Mouse (Mus musculus): ENCODE data around the gene Hist2h3c2.
"Not testable (repeated sequence)": the region's sequence is repeated elsewhere in the genome, so short reads cannot be mapped to it uniquely, and the experiment has no call there.

The Hist2h3c2 gene

GRCm38 (mm10) chr3:96235836-96236235 lies 3.1 kb downstream of the Hist2h3c2 start:
- no peak for DNase-seq (ENCODE audit: low spot score)

- DNase-seq (ENCODE audit: low spot score) = no peak
Measured at GRCm38 (mm10) chr3:96234914-96235313, 4.0 kb downstream of the Hist2h3c2 start.

- no peak for DNase-seq (ENCODE audit: low spot score)
Measured at GRCm38 (mm10) chr3:96231758-96232120, 7.2 kb downstream of the Hist2h3c2 start.

- DNase-seq (ENCODE audit: low spot score) = no peak
Measured at GRCm38 (mm10) chr3:96230910-96231757, 7.8 kb downstream of the Hist2h3c2 start.

- no peak for DNase-seq (ENCODE audit: low spot score)
Measured at GRCm38 (mm10) chr3:96230404-96230803, 8.5 kb downstream of the Hist2h3c2 start.

- DNase-seq (ENCODE audit: low spot score) = no peak
Measured at GRCm38 (mm10) chr3:96228828-96229227, 10.1 kb downstream of the Hist2h3c2 start.

- DNase-seq (ENCODE audit: low spot score) = no peak
Measured at GRCm38 (mm10) chr3:96226695-96227648, 12.0 kb downstream of the Hist2h3c2 start.

- DNase-seq (ENCODE audit: low spot score) = no peak
Measured at GRCm38 (mm10) chr3:96225421-96225820, 13.5 kb downstream of the Hist2h3c2 start.

GRCm38 (mm10) chr3:96222774-96223173 lies 16.2 kb downstream of the Hist2h3c2 start:
- DNase-seq (ENCODE audit: low spot score) = no peak

- no peak for DNase-seq (ENCODE audit: low spot score)
Measured at GRCm38 (mm10) chr3:96221640-96222038, 17.3 kb downstream of the Hist2h3c2 start.

GRCm38 (mm10) chr3:96220765-96221639 lies 17.9 kb downstream of the Hist2h3c2 start, which contains the start of the genes Hist2h2ac and Hist2h2be:
Gene Hist2h2ac, minus strand, starts transcription at chr3:96220880.
Gene Hist2h2be, plus strand, starts transcription at chr3:96221119.
- DNase-seq (ENCODE audit: low spot score) = peak; percentile 85

GRCm38 (mm10) chr3:96220131-96220764 lies 18.7 kb downstream of the Hist2h3c2 start:
- DNase-seq (ENCODE audit: low spot score) = not testable (repeated sequence)

- peak; percentile 66 for DNase-seq (ENCODE audit: low spot score)
Measured at GRCm38 (mm10) chr3:96219661-96220130, 19.2 kb downstream of the Hist2h3c2 start, which contains the start of the genes Bola1 and Hist2h2ab. Gene Bola1, minus strand, starts transcription at chr3:96219709. Gene Hist2h2ab, plus strand, starts transcription at chr3:96219865.

- no peak for DNase-seq (ENCODE audit: low spot score)
Measured at GRCm38 (mm10) chr3:96219191-96219641, 19.7 kb downstream of the Hist2h3c2 start.

- DNase-seq (ENCODE audit: low spot score) = no peak
Measured at GRCm38 (mm10) chr3:96209242-96209641, 29.7 kb downstream of the Hist2h3c2 start.

- DNase-seq (ENCODE audit: low spot score) = no peak
Measured at GRCm38 (mm10) chr3:96207819-96208218, 31.1 kb downstream of the Hist2h3c2 start.

- no peak for DNase-seq (ENCODE audit: low spot score)
Measured at GRCm38 (mm10) chr3:96199731-96200130, 39.2 kb downstream of the Hist2h3c2 start.

- DNase-seq (ENCODE audit: low spot score) = not testable (repeated sequence)
Measured at GRCm38 (mm10) chr3:96198601-96199251, 40.2 kb downstream of the Hist2h3c2 start.

- DNase-seq (ENCODE audit: low spot score) = no peak
Measured at GRCm38 (mm10) chr3:96198181-96198580, 40.7 kb downstream of the Hist2h3c2 start.

- DNase-seq (ENCODE audit: low spot score) = peak; percentile 91
Measured at GRCm38 (mm10) chr3:96197129-96197749, 41.7 kb downstream of the Hist2h3c2 start.
